Mouse (Mus musculus) heart, embryonic 11.5 days (tissue): ENCODE data around the gene Olfr159. TPM values are rescaled to one million over a fixed set of nuclear protein-coding genes. Genes with fewer than 3 reads are reported as not detected.

Experiments
- ATAC-seq: fragments of 200-750 bp; cut with Nextera tagmentation; replicated peaks from 2 replicates; pipeline ENCODE4 v1.8.0; 2017; ENCODE audit warnings: moderate library complexity; ENCODE audit not compliant: insufficient number of reproducible peaks, low FRiP score, low TSS enrichment
- H3K27ac ChIP-seq: fragments of 300-500 bp; sonication (generic); 2 replicates; pipeline ENCODE4 v1.5.1; 2014; ENCODE audit warnings: mild to moderate bottlenecking, low read depth, low read length
- H3K27me3 ChIP-seq: fragments of 300-500 bp; sonication (generic); 2 replicates; pipeline ENCODE4 v1.6.1; 2014; ENCODE audit warnings: mild to moderate bottlenecking, low read length, mixed read lengths; ENCODE audit not compliant: control insufficient read depth, insufficient read depth
- H3K36me3 ChIP-seq: fragments of 300-500 bp; sonication (generic); 2 replicates; pipeline ENCODE4 v1.6.1; 2014; ENCODE audit warnings: mild to moderate bottlenecking, low read length, moderate library complexity, mixed read lengths; ENCODE audit not compliant: control insufficient read depth, insufficient read depth
- H3K4me1 ChIP-seq: fragments of 300-500 bp; sonication (generic); 2 replicates; pipeline ENCODE4 v1.6.1; 2014; ENCODE audit warnings: low read length; ENCODE audit not compliant: control insufficient read depth, insufficient read depth
- H3K4me2 ChIP-seq: fragments of 300-500 bp; sonication (generic); 2 replicates; pipeline ENCODE4 v1.6.1; 2014; ENCODE audit warnings: mild to moderate bottlenecking, moderate library complexity
- H3K4me3 ChIP-seq: fragments of 300-500 bp; sonication (generic); 2 replicates; pipeline ENCODE4 v1.5.1; 2014; ENCODE audit warnings: low read depth, low read length
- H3K9ac ChIP-seq: fragments of 300-500 bp; sonication (generic); 2 replicates; pipeline ENCODE4 v1.6.1; 2014; ENCODE audit warnings: mild to moderate bottlenecking, low read depth, low read length, moderate library complexity
- H3K9me3 ChIP-seq: fragments of 300-500 bp; sonication (generic); replicated peaks from 2 replicates; pipeline ENCODE4 v1.6.1; 2016; ENCODE audit warnings: low read length; ENCODE audit not compliant: control insufficient read depth
- WGBS: fragments of 180-500 bp; shearing (Covaris S2); extraction: QIAGEN DNeasy Blood & Tissue Kit; methylation state at CpG from one replicate; pipeline ENCODE4 v1.1.7; 2014; ENCODE audit not compliant: insufficient replicate concordance; 5-methylcytosine and 5-hydroxymethylcytosine counted together
- polyA plus RNA-seq: library from polyadenylated mRNA; unstranded; fragments of >200 nt; fragmentation: Nextera tagmentation; extraction: Ambion mirVana; gene quantifications from 2 replicates; pipeline ENCODE4 v1.2.1, GENCODE M21; 2014

The Olfr159 gene
- polyA plus RNA-seq, 1 experiment from 2014 or later: not detected

- 67% methylated on average over 2 of the region's 2 CpGs for WGBS
- Histone ChIP-seq H3K9me3 (no peaks in the 10 kb centered on the region), H3K9ac (no peak overlapping the region), H3K4me1 (peaks cover 7% of the 10 kb centered on the region; the same call in 1 of the 2 replicates), H3K27me3 (no peaks in the 10 kb centered on the region), H3K36me3 (no peaks in the 10 kb centered on the region), H3K27ac (no peak overlapping the region), H3K4me2 (no peak overlapping the region), H3K4me3 (no peak overlapping the region)
- ATAC-seq: no peak
These were observed 9.5 kb downstream of the Olfr159 start for GRCm38 (mm10) chr4:43761336-43761735.

GRCm38 (mm10) chr4:43760460-43760859 lies 10.3 kb downstream of the Olfr159 start:
- Histone ChIP-seq H3K36me3 (no peaks in the 10 kb centered on the region), H3K27ac (no peak overlapping the region), H3K4me3 (no peak overlapping the region), H3K27me3 (no peaks in the 10 kb centered on the region), H3K4me2 (no peak overlapping the region), H3K4me1 (peaks cover 7% of the 10 kb centered on the region; the same call in 1 of the 2 replicates), H3K9me3 (no peaks in the 10 kb centered on the region), H3K9ac (no peak overlapping the region)
- ATAC-seq: no peak
- 72% methylated on average over 10 of the region's 10 CpGs for WGBS

GRCm38 (mm10) chr4:43759571-43760418 lies 11.0 kb downstream of the Olfr159 start:
- no peak overlapping the region for H3K4me2 ChIP-seq
- H3K9me3 ChIP-seq: no peaks in the 10 kb centered on the region
- 79% methylated on average over 21 of the region's 21 CpGs for WGBS
- no peak overlapping the region for H3K9ac ChIP-seq
- H3K36me3 ChIP-seq: no peaks in the 10 kb centered on the region
- peaks cover 7% of the 10 kb centered on the region; the same call in 1 of the 2 replicates for H3K4me1 ChIP-seq
- no peak overlapping the region for H3K27ac ChIP-seq
- no peaks in the 10 kb centered on the region for H3K27me3 ChIP-seq
- no peak overlapping the region for H3K4me3 ChIP-seq
- ATAC-seq: no peak

GRCm38 (mm10) chr4:43757213-43757612 lies 13.6 kb downstream of the Olfr159 start:
- H3K4me2 ChIP-seq: no peak overlapping the region
- H3K27me3 ChIP-seq: no peaks in the 10 kb centered on the region
- ATAC-seq: no peak
- no peaks in the 10 kb centered on the region for H3K36me3 ChIP-seq
- H3K9ac ChIP-seq: no peak overlapping the region
- H3K4me1 ChIP-seq: peaks cover 7% of the 10 kb centered on the region; the same call in 1 of the 2 replicates
- no peaks in the 10 kb centered on the region for H3K9me3 ChIP-seq
- peak overlapping the region; percentile 35; the same call in 1 of the 2 replicates for H3K27ac ChIP-seq
- H3K4me3 ChIP-seq: no peak overlapping the region
- WGBS: 39% methylated on average over 6 of the region's 6 CpGs

- no peak overlapping the region for H3K27ac ChIP-seq
- 10% methylated on average over 6 of the region's 6 CpGs for WGBS
- no peaks in the 10 kb centered on the region for H3K27me3 ChIP-seq
- no peak overlapping the region for H3K4me2 ChIP-seq
- no peaks in the 10 kb centered on the region for H3K36me3 ChIP-seq
- H3K9ac ChIP-seq: no peak overlapping the region
- H3K4me3 ChIP-seq: no peak overlapping the region
- no peaks in the 10 kb centered on the region for H3K9me3 ChIP-seq
- H3K4me1 ChIP-seq: 0 out of 2 replicates have a peak, but pooled peaks cover 3% of the 10 kb centered on the region
- no peak for ATAC-seq
These were observed 25.6 kb downstream of the Olfr159 start for GRCm38 (mm10) chr4:43745187-43745586.

GRCm38 (mm10) chr4:43743099-43743498 lies 27.7 kb downstream of the Olfr159 start:
- Histone ChIP-seq H3K9ac (no peak overlapping the region), H3K4me2 (no peak overlapping the region), H3K27me3 (no peaks in the 10 kb centered on the region), H3K4me1 (0 out of 2 replicates have a peak, but pooled peaks cover 3% of the 10 kb centered on the region), H3K36me3 (no peaks in the 10 kb centered on the region), H3K27ac (no peak overlapping the region), H3K9me3 (no peaks in the 10 kb centered on the region), H3K4me3 (no peak overlapping the region)
- WGBS: 3% methylated on average over 1 of the region's 1 CpGs
- ATAC-seq: no peak

- no peak overlapping the region for H3K9ac ChIP-seq
- H3K27ac ChIP-seq: no peak overlapping the region
- H3K4me1 ChIP-seq: 0 out of 2 replicates have a peak, but pooled peaks cover 3% of the 10 kb centered on the region
- 36% methylated on average over 4 of the region's 4 CpGs for WGBS
- H3K36me3 ChIP-seq: no peaks in the 10 kb centered on the region
- no peaks in the 10 kb centered on the region for H3K9me3 ChIP-seq
- H3K27me3 ChIP-seq: no peaks in the 10 kb centered on the region
- no peak overlapping the region for H3K4me2 ChIP-seq
- ATAC-seq: no peak
- H3K4me3 ChIP-seq: no peak overlapping the region
These were observed 28.2 kb downstream of the Olfr159 start for GRCm38 (mm10) chr4:43742637-43743036.

GRCm38 (mm10) chr4:43741526-43741925 lies 29.3 kb downstream of the Olfr159 start:
- Histone ChIP-seq H3K27me3 (no peaks in the 10 kb centered on the region), H3K9ac (no peak overlapping the region), H3K4me2 (no peak overlapping the region), H3K36me3 (no peaks in the 10 kb centered on the region), H3K9me3 (no peaks in the 10 kb centered on the region), H3K4me1 (no peaks in the 10 kb centered on the region), H3K4me3 (no peak overlapping the region), H3K27ac (no peak overlapping the region)
- WGBS: 55% methylated on average over 5 of the region's 5 CpGs
- no peak for ATAC-seq
